Mouse (Mus musculus) activated CD4-positive, CD25-positive, alpha-beta regulatory T cell, adult 4 months (primary cell): ENCODE results near the gene Tshb. TPM values are rescaled to one million over a fixed set of nuclear protein-coding genes. Genes with fewer than 3 reads are reported as not detected.
A peak's percentile ranks its signal among the peaks of the same experiment; 100 is the strongest.

Experiments
- ATAC-seq: one replicate; pipeline ENCODE4 v1.8.0; 2017
- polyA plus RNA-seq, 2 experiments: library from polyadenylated mRNA; unstranded; fragments of 100-300 nt; shearing (Covaris generic); gene quantifications; one replicate each; pipeline ENCODE4 v1.2.1; 2017

Gene Tshb
- polyA plus RNA-seq: under 1 TPM in 1 of 2 experiments, not detected in 1; 0.17 TPM

DNA sequence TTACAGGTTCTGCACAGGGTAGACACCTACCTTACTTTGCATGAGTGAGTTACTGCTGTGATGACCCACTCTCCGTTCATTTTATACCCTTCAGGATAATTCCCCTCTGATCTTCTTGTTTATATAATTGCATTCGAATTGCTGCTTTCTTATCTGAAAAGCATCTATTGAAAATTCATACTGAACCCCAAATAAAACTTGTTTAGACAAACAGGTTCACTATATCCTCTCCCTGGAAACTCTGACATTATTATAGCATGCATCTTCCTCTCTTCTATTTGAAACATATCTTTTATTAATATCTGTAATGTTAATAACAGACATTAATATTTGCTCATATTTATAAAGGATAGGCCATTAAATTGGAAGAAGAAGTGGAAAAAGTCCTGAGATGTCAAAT lies at the start of gene Tshb:
TSS of gene Tshb (minus strand) at position 101 of the 400 bp plus-strand sequence.
- no peak for ATAC-seq

GRCm38 (mm10) chr3:102803937-102804336 lies 21.4 kb upstream of the Tshb start:
- peak; percentile 88 for ATAC-seq

DNA sequence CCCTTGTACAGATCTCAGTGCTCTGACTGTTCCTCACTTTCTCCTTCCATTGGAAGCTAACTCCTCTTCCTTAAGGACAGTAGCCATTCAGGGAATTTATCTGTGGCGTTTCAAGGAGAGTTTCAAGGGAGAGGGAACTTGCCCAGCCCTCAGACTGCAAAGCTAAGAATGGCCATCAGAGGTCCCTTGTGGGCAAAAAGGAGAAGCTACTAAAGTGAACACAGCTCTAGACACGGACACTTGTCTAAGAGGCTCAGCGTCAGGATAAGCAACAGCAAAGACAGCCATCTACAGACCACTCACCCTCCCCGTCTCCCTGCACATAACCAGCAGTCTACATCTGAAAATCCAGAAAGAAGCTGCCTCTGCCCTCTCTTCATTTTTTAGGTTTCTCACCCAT lies 4.9 kb upstream of the Tshb start:
- ATAC-seq: no peak

- no peak for ATAC-seq
Observed at GRCm38 (mm10) chr3:102773018-102773417, 9.5 kb downstream of the Tshb start.

DNA sequence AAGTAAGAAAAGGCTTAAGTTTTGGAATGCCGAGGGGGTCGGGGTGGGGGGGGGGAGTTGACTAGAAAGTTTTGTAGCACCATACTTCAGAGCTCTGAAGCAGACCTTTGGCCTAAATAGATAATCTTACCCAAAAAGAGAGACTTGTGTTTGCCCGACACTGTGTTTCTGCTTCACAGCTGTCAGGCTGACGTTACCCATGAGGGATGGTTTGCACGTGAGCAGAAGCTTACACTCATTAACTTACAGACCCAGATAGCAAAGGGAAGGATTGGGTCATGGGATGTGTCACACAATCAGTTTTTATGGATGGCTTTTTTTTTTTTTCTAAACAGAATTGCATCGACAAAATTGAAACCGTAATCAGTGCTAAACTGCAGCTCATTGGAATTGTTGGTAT lies 17.7 kb downstream of the Tshb start:
- no peak for ATAC-seq

- ATAC-seq: no peak
Observed at GRCm38 (mm10) chr3:102763713-102764400, 18.7 kb downstream of the Tshb start.

DNA sequence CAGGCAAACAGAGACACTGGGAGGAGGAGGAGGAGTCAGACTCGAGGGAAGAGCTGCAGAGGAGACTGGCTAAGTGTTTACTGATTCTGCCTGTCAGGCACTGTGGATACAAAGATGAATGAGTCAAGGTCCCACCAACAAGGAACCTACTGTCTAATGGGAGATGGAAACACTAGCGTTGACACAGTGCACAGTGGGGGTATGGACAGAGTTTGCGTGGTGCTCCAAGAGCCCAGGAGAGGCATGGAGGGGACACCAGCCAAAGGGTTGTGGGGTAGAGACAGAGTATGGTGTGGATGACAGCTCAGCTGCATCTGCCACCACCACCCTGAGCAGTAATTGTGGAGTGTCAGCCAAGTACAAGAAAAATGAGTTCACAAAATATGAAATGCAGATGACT lies 20.1 kb downstream of the Tshb start:
- ATAC-seq: no peak

DNA sequence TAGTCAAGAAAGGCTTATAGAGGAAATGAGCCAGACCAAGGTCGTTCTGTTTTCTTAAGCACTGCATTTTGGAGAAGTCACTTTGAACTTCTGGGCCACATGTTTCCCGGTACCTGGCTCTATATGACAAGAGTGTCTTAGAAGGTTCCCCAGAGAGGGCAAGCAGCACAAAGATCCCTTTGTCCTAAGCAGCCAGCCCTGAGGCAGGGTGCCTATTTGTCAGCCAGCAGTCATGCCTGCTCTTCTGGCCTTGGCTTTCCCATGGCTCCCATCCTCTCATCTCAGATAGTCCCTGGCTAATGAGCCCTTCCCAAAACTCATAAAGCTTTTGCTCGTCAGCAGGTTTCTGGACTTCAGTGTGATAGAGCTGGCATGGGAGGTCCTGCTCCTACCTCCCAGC lies 22.3 kb downstream of the Tshb start:
- no peak for ATAC-seq

GRCm38 (mm10) chr3:102757019-102757418 lies 25.5 kb downstream of the Tshb start:
- no peak for ATAC-seq

- peak; percentile 96 for ATAC-seq
Observed at GRCm38 (mm10) chr3:102755801-102756200, 26.7 kb downstream of the Tshb start.

- ATAC-seq: no peak
Observed at GRCm38 (mm10) chr3:102752457-102752856, 30.1 kb downstream of the Tshb start.

DNA sequence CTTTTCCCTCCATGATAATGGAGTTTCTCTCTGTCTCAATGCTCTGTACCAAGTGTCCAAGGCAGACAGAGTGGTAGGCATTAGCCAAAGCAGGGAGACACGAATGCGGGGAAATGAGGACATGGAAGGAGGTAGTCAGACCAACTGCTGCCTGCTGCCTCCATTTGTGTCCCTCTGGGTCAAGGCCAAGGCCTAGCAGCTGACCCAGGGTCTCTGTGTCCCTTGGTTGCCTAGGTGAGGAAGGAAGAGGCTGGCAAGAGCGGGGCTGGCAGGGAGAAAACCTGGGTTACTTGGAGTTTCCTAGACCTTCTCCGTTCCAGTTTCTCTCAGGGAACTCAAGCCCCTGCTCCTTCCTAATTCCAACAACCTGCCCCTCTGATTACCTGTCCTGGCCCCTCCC lies 30.5 kb downstream of the Tshb start:
- ATAC-seq: no peak

DNA sequence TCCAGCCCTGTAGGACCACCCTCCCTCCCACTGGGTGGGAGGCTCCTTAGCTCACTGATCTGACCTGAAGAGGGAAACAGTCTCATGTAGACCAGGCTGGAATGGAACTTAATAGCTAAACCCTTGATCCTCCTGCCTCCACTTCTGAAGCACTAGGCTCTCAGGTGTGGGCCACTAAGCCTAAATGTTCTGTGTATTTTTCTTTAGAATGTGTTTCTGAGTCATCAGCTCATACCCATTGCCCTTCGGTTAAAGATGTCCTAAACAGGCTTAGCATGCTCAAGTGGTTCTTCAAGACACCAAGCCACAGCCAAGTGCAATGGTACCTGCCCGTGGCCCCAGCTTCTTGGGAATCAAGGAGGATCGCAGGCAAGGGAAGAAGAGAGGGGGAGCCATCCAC lies 31.0 kb downstream of the Tshb start:
- no peak for ATAC-seq

- ATAC-seq: no peak
Observed at GRCm38 (mm10) chr3:102751136-102751535, 31.4 kb downstream of the Tshb start.

DNA sequence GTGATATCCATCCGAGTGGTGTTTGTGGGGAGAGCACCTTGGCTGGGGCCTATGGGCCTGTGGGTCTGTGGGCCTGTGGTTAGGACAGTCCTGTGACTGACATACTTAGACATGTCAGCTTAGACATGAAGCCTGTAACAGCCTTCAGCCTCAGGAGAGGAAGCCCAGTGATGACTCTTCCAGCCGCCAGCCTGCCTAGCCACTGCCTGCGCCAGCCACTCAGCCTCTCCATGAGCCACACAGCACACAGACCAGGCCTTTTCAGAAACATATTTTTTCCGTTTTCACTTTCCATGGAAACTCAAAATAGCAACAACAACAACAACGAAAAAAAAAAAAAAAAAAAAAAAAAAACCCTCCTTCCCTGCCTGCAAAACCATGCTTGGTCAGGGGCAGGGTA lies 33.8 kb downstream of the Tshb start:
- ATAC-seq: no peak

DNA sequence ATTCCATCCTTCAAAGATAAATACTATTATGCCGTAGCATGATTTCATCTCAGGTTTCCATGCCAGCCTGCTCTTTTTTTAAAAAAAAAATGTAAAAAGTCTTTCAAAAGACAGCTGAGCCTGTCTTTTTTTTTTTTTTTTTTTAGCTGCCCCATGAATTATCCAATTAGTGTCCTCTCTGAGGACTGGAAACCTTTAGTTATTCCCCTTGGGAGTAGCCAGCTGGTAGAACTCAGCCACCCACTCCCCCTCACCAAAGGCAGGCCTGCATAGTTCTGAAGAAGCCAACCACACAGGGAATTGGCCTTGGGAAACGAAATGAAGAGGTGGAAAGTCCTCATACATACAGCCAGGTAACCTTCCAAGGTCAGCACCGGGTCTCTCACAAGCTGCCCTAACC lies 34.5 kb downstream of the Tshb start:
- no peak for ATAC-seq

- ATAC-seq: no peak
Observed at GRCm38 (mm10) chr3:102746174-102746573, 36.3 kb downstream of the Tshb start.

GRCm38 (mm10) chr3:102744657-102745056 lies 37.9 kb downstream of the Tshb start:
- ATAC-seq: no peak

DNA sequence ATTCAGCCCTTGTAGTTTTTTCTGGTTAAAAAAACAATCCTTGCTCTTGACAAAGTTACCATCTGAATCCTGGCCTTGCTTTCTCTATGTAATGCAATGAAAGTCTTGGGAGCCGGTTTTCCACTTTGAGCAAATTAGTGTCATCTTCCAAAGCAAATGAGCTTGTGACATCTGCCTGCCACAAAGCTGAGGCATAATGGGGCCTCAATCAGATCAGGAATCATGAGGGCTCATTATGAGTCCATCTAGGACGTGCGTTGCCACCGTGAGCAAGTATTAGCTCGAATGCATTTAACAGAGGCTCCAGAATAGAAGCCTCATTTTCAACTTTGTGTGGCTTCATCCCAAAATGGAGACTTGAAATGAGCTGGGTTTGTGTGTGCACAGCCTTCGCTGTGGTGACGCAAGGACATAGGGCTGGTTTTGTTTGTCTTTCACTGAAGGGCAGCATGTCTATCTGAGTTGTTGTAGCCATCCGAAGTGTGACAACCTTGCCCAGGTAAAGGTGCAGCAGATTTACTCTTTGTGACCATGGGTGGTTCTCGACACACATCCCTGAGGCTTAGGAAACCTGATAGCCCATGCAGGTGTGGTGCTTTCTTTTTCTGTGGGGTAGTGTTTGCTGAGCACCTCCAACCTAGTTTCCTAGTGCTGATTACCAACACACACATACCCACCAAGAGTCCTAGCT lies 38.6 kb downstream of the Tshb start:
- no peak for ATAC-seq

GRCm38 (mm10) chr3:102743202-102743601 lies 39.3 kb downstream of the Tshb start:
- no peak for ATAC-seq

- ATAC-seq: no peak
Observed at GRCm38 (mm10) chr3:102742725-102743124, 39.8 kb downstream of the Tshb start.

DNA sequence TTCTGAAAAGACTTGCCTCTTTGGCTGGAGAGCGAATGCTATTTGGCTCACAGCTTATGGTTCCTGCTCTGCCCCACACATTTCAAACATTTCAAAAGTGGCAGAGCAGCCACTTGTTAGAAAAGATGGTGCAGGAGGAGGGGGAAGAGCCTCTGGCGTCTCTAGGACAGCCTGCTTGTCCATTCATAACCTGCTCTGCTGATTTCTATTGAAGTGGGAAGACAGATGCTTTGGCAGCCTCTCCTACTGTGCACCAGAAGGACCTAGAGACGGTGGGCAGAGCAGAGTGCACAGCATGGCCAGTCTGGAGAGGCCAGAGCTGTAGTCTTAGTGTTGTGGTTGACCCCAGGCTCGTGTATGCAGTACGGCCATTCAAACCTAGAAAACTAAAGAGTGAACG lies 43.6 kb downstream of the Tshb start:
- no peak for ATAC-seq

DNA sequence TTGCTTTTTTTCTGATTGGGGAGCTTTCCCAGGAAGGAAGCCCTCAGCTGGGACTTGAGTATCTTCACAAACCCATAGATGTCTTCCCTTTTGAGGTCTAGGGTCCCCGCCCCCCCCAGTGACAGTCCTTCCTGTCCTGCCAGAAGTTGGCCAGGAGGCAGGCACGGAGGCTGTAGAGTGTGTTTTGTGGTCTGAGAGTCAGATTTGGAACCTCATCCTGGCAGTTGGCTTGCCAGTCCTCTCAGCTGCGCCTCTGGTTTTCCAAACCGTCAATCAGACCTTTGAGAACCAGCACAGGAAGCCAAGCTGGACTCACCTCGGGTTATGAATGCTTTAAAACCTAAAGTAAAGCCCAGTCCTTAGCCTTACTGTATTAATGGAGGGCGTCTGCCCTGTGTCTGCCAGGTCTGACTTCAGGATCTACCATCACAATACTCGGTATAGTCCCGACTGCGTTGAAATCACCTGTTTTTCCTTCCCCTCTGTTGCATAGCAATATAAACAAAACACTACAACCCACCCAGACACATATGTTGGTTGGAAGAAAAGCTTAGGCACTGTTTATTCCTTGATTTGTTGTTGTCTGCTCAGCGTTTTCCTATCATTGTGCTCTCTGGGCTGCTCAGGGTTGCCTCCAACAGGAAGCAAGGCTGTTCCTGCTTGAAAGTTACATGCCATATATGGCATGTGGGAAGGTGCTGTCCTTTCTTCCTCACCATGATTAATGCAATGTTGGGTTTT lies 44.2 kb downstream of the Tshb start:
- ATAC-seq: peak; percentile 39

DNA sequence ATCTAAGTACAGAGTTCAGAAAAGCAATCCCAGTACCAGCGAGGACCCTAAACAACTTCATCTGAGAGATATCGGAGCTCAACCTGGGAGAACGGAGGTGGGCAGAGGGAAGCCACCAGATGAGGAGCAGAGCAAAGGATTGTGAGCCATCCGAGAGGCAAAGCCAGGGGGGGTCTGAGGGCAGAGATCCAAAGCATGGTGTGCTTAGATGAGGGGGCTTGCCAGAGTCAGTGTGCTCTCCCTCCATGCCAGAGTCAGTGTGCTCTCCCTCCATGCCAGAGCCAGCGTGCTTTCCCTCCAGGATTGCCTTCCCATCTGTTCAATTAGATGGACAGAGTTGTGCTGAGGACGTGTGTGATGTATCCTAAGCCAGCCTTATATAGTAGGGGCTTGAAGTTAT lies 45.4 kb downstream of the Tshb start:
- ATAC-seq: no peak
